Mouse (Mus musculus): ENCODE data around the gene Tln1. TPM values are rescaled to one million over a fixed set of nuclear protein-coding genes. Genes with fewer than 3 reads are reported as not detected.
A peak's percentile ranks its signal among the peaks of the same experiment; 100 is the strongest.

Gene Tln1
- polyA plus RNA-seq, 1 experiment = 197 TPM

DNA sequence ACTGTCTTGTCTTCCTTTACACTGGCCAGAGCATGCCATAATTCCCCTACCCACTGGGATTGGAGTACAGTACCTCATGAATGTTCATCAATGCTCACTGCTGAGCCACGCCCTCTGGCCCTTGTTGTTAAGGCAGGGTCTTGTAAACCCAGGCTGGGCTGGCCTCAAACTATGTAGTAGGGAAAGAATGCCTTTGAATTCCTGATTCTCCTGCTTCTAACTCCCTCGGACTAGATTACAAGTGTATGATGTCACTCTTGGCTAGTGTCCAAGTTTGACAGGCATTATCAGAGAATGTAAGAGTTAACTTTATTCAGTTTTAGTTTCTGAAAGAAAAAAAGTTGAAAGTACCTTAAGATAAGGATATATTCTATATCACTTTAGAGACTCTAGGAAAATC is 1.7 kb upstream of the Tln1 start:
- DNase-seq = no peak
- Histone ChIP-seq H3K4me1 (ENCODE audit: control insufficient read depth, insufficient read depth, low read length) (peaks cover 18% of the 10 kb centered on the region), H3K4me3 (replicated peaks; ENCODE audit: extremely low read depth, low read depth, low read length) (no peak overlapping the region)
- no peak for TF ChIP-seq POLR2A (IDR thresholded peaks at IDR 0.05; ENCODE audit: borderline replicate concordance, extremely low read depth, low read depth, low read length)
- WGBS = 30% methylated on average over 2 of the region's 2 CpGs

GRCm38 (mm10) chr4:43563601-43563875 is 1.0 kb upstream of the Tln1 start:
- Histone ChIP-seq H3K4me3 (replicated peaks; ENCODE audit: extremely low read depth, low read depth, low read length) (peak overlapping the region; percentile 91), H3K4me1 (ENCODE audit: control insufficient read depth, insufficient read depth, low read length) (peaks cover 22% of the 10 kb centered on the region)
- TF ChIP-seq CTCF (IDR thresholded peaks at IDR 0.05; ENCODE audit: insufficient read depth, low read length) (no peak), POLR2A (IDR thresholded peaks at IDR 0.05; ENCODE audit: borderline replicate concordance, extremely low read depth, low read depth, low read length) (no peak)
- 57% methylated on average over 4 of the region's 4 CpGs for WGBS
- no peak for DNase-seq

DNA sequence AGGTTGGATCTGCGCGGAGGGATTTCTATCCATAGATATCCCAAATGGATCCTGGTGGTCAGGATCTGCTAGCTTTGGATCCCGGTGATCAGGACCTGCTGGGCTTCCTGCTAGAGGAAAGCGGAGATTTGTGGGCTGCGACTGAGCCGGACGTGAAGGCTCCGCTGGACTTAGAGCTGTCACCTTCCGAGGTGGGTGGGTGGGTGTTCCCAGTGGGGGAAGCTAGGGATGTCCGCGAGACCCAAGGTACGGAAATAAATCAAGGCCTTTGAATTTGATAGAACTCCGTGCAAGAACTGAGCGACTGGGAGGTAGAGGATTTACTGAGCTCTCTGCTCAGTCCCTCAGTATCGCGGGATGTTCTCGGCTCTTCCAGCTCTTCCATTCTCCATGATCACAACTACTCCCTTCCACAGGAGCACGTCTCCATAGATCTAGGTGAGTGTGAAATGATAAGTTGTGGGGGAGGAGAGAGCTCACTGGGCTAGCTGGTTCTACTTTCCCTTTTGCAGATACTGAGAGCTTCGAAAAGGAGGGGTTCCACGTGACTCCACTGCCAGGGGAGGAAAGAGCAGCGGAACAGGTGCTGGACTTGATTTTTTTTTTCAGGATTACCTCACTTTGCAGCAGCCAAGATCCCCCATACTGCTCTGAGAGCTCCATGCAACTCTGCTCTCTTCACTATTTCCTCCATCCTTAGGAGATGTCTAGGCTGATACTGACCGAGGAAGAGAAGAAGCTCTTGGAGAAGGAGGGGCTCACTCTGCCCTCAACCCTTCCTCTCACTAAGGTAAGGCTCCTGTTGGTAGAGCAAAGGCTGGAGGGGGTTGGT is 494 bp upstream of the Tln1 start:
- peaks cover 27% of the 10 kb centered on the region for H3K4me1 ChIP-seq (ENCODE audit: control insufficient read depth, insufficient read depth, low read length)
- H3K4me3 ChIP-seq (replicated peaks; ENCODE audit: extremely low read depth, low read depth, low read length) = peak overlapping the region; percentile 91
- TF ChIP-seq CTCF (IDR thresholded peaks at IDR 0.05; ENCODE audit: insufficient read depth, low read length) (no peak), POLR2A (IDR thresholded peaks at IDR 0.05; ENCODE audit: borderline replicate concordance, extremely low read depth, low read depth, low read length) (no peak)
- no peak for DNase-seq
- 1% methylated on average over 22 of the region's 22 CpGs for WGBS

- peaks cover 30% of the 10 kb centered on the region for H3K4me1 ChIP-seq (ENCODE audit: control insufficient read depth, insufficient read depth, low read length)
- under 1% methylated on average over 16 of the region's 16 CpGs for WGBS
Measured at GRCm38 (mm10) chr4:43561436-43561996, 975 bp downstream of the Tln1 start.

GRCm38 (mm10) chr4:43560976-43561375 is 1.5 kb downstream of the Tln1 start:
- WGBS = 2% methylated on average over 2 of the region's 2 CpGs
- DNase-seq = no peak
- TF ChIP-seq CTCF (IDR thresholded peaks at IDR 0.05; ENCODE audit: insufficient read depth, low read length) = no peak
- no peak for TF ChIP-seq POLR2A (IDR thresholded peaks at IDR 0.05; ENCODE audit: borderline replicate concordance, extremely low read depth, low read depth, low read length)
- peaks cover 30% of the 10 kb centered on the region for H3K4me1 ChIP-seq (ENCODE audit: control insufficient read depth, insufficient read depth, low read length)
- H3K4me3 ChIP-seq (replicated peaks; ENCODE audit: extremely low read depth, low read depth, low read length) = peak overlapping the region; percentile 22

More at GRCm38 (mm10) chr4:43561436-43561996, 975 bp downstream of the Tln1 start:
- DNase-seq = no peak
- TF ChIP-seq POLR2A (IDR thresholded peaks at IDR 0.05; ENCODE audit: borderline replicate concordance, extremely low read depth, low read depth, low read length) = no peak
- no peak for TF ChIP-seq CTCF (IDR thresholded peaks at IDR 0.05; ENCODE audit: insufficient read depth, low read length)
- H3K4me3 ChIP-seq (replicated peaks; ENCODE audit: extremely low read depth, low read depth, low read length) = peak overlapping the region; percentile 91

- DNase-seq = peak; percentile 50
- WGBS = 6% methylated on average over 6 of the region's 6 CpGs
Measured at GRCm38 (mm10) chr4:43560243-43560611, 2.3 kb downstream of the Tln1 start.

DNA sequence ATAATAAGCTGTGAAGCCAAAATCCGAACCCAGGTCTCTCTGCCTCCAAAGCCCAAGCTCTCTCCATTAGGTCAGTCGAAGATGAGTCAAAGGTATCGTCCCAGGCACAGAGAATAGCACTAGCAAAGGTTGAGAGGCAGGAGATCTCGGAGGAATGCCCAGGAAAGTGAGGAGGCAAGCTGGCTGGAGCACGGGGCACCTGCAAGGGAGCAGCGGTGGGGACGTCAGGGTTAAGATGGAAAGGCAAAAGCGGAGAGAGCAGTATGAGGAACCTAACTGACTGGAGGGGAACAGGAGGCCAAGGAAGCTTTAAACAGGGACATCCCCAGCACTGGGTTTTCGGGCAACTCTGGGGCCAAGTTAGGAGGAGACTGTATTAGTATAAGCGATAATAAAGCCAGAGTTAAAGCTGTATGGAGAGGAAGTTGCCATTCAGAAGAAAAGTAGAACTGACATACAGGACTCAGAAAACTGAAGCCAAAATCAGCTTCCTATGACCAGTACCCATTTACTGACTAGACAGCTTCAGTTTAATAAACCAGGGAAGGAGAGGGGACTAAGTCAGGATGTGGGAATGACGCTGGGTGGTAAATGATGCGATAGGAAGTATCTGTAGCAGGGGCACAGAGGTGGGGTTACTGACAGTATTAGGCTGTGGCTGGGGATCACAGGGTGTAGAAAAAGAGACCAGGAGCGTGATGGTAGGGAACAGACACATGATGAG is 2.8 kb downstream of the Tln1 start:
- no peak for DNase-seq
- 35% methylated on average over 13 of the region's 13 CpGs for WGBS
- Histone ChIP-seq H3K4me1 (ENCODE audit: control insufficient read depth, insufficient read depth, low read length) (peaks cover 30% of the 10 kb centered on the region), H3K4me3 (replicated peaks; ENCODE audit: extremely low read depth, low read depth, low read length) (peak overlapping the region; percentile 33)
- TF ChIP-seq POLR2A (IDR thresholded peaks at IDR 0.05; ENCODE audit: borderline replicate concordance, extremely low read depth, low read depth, low read length) = no peak
- no peak for TF ChIP-seq CTCF (IDR thresholded peaks at IDR 0.05; ENCODE audit: insufficient read depth, low read length)

More at GRCm38 (mm10) chr4:43560243-43560611, 2.3 kb downstream of the Tln1 start:
- Histone ChIP-seq H3K4me1 (ENCODE audit: control insufficient read depth, insufficient read depth, low read length) (peaks cover 30% of the 10 kb centered on the region), H3K4me3 (replicated peaks; ENCODE audit: extremely low read depth, low read depth, low read length) (peak overlapping the region; percentile 33)
- no peak for TF ChIP-seq CTCF (IDR thresholded peaks at IDR 0.05; ENCODE audit: insufficient read depth, low read length)
- peak; percentile 34; the same call in 1 of the 2 replicates for TF ChIP-seq POLR2A (IDR thresholded peaks at IDR 0.05; ENCODE audit: borderline replicate concordance, extremely low read depth, low read depth, low read length)

DNA sequence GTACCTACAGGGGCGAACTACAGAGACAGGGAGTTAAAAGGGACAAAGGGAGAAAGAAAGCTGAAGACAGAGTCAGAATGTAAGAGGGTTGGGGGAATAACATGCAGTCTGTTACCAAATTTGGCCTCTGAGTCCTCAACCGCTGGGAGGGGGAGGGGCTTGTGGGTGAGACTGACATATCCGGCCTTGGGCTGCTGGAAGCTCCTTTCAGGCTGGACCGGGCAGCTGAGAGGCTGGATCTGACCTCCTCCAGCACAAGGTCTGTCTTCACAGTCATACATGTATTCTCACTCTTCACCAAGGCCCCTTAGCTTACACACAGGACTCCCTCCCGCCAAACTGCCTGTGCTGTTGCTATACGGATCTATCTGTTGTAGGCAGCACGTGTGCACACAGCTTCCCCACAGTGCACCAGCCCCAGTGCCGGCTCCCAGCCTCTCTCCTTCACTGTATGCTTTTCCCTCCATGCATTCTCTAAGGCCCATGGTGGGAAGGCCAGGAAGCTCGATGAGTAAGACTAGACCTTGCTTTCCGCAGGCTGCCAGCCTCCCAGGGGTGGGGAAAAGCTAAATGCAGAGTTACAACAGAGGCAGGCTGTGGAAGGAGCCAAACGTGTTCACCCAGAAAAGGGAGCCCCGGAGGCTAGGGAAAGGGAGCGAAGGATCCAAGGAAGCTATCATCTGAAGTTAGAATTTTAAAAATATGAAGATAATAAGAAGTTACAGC is 3.7 kb downstream of the Tln1 start:
- 10% methylated on average over 13 of the region's 13 CpGs for WGBS
- TF ChIP-seq POLR2A (IDR thresholded peaks at IDR 0.05; ENCODE audit: borderline replicate concordance, extremely low read depth, low read depth, low read length) (peak; percentile 78; the same call in 1 of the 2 replicates), CTCF (IDR thresholded peaks at IDR 0.05; ENCODE audit: insufficient read depth, low read length) (no peak)
- Histone ChIP-seq H3K4me3 (replicated peaks; ENCODE audit: extremely low read depth, low read depth, low read length) (peak overlapping the region; percentile 47), H3K4me1 (ENCODE audit: control insufficient read depth, insufficient read depth, low read length) (peaks cover 26% of the 10 kb centered on the region)
- DNase-seq = no peak

- DNase-seq = peak; percentile 56
- Histone ChIP-seq H3K4me1 (ENCODE audit: control insufficient read depth, insufficient read depth, low read length) (peaks cover 19% of the 10 kb centered on the region), H3K4me3 (replicated peaks; ENCODE audit: extremely low read depth, low read depth, low read length) (peak overlapping the region; percentile 23)
- TF ChIP-seq POLR2A (IDR thresholded peaks at IDR 0.05; ENCODE audit: borderline replicate concordance, extremely low read depth, low read depth, low read length) (no peak), CTCF (IDR thresholded peaks at IDR 0.05; ENCODE audit: insufficient read depth, low read length) (no peak)
- WGBS = 4% methylated on average over 5 of the region's 5 CpGs
Measured at GRCm38 (mm10) chr4:43558028-43558630, 4.4 kb downstream of the Tln1 start.
